Mouse (Mus musculus) stomach, embryonic 15.5 days (tissue): ENCODE measurements around the gene Hs3st5. TPM values are rescaled to one million over a fixed set of nuclear protein-coding genes. Genes with fewer than 3 reads are reported as not detected.

Experiments
- ATAC-seq: fragments of 200-750 bp; cut with Nextera tagmentation; 2 replicates; pipeline ENCODE4 v1.8.0; 2017; ENCODE audit warnings: low read depth, moderate number of reproducible peaks, moderate TSS enrichment; ENCODE audit not compliant: insufficient read depth, low FRiP score
- H3K27ac ChIP-seq: fragments of 300-500 bp; sonication (generic); 2 replicates; pipeline ENCODE4 v1.5.1; 2015; ENCODE audit warnings: mild to moderate bottlenecking, inconsistent platforms
- H3K27me3 ChIP-seq: fragments of 300-500 bp; sonication (generic); replicated peaks from 2 replicates; pipeline ENCODE4 v1.6.1; 2015; ENCODE audit warnings: inconsistent platforms
- H3K36me3 ChIP-seq: fragments of 300-500 bp; sonication (generic); 2 replicates; pipeline ENCODE4 v1.6.1; 2015; ENCODE audit warnings: inconsistent platforms
- H3K4me1 ChIP-seq: fragments of 300-500 bp; sonication (generic); 2 replicates; pipeline ENCODE4 v1.6.1; 2015; ENCODE audit warnings: inconsistent platforms
- H3K4me2 ChIP-seq: fragments of 300-500 bp; sonication (generic); 2 replicates; pipeline ENCODE4 v1.6.1; 2015; ENCODE audit warnings: mild to moderate bottlenecking, inconsistent platforms
- H3K4me3 ChIP-seq: fragments of 300-500 bp; sonication (generic); replicated peaks from 2 replicates; pipeline ENCODE4 v1.5.1; 2015; ENCODE audit warnings: inconsistent platforms
- H3K9ac ChIP-seq: fragments of 300-500 bp; sonication (generic); 2 replicates; pipeline ENCODE4 v1.6.1; 2015; ENCODE audit warnings: inconsistent platforms
- H3K9me3 ChIP-seq: fragments of 300-500 bp; sonication (generic); 2 replicates; pipeline ENCODE4 v1.6.1; 2016; ENCODE audit warnings: inconsistent platforms
- WGBS: fragments of 180-500 bp; shearing (Covaris S2); methylation state at CpG from one replicate; pipeline ENCODE4 v1.1.7; 2015; 5-methylcytosine and 5-hydroxymethylcytosine counted together
- polyA plus RNA-seq: library from polyadenylated mRNA; unstranded; fragments of >200 nt; fragmentation: Nextera tagmentation; extraction: Ambion mirVana; gene quantifications from 2 replicates; pipeline ENCODE4 v1.2.1, GENCODE M21; 2015

Gene Hs3st5
- 1.6 and 1.7 TPM in 2 replicates for polyA plus RNA-seq

DNA sequence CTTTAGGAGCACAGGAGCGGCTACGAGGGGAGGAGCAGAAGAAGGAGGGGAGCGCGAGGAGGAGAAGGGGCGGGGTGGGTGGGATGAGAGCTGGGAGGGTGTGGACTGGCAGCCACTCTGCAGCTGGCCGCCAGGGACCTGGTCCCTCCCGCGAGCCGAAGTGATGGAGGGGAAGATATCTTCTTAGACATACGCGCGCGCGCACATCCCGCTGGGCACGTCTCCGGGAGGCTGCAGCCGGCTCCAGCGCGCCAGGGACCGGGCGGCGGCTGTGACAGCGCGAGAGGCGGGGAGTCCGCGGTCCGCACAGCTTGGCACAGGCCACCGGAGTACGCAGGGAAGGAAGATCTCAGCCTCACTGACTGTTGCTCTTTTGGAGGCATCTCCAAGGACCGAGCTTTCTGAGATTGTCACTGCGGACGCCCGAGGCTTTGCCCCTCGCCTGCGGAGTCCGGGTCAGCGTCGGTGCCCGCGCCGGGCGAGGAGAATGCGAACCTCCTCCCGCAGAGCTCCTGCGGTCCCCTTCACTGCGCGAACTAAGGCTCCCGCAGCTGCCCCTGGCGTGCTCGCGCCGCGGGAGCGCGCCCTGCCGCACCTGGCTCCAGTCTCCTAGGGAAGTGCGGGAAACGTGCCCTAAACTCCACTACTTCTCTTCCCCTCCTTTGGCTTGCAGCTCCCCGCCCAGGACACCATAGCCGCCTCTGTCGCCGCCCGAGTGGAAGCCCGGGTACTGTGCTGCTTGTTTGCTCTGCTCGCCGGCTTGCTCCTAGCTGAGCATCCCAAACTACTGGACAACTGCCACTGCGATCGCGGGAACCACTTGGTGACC, at the start of gene Hs3st5:
Gene Hs3st5, plus strand, starts transcription at position 88 of the 829 bp plus-strand sequence.
- H3K27me3 ChIP-seq, result peaks cover 21% of the 10 kb centered on the region
- WGBS, result under 1% methylated on average over 68 of the region's 71 CpGs

DNA sequence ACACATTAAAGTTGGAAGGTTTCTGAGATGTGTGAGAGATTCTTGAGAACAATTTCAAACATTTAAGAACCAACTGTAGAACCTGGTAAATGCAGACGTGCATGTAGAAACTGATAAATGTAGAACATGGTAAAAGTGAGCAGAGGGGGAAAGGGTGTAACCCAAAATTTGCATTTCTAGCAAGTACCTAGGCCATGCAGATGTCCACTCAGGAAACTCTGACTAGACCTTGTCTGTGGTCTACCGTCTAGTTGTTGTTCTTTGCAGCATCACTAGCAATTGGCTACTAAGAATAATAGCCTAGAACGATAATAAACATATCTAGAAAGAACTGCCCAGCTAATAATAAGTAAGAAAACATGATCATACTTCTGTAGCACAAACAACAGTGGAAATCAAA, 38.0 kb upstream of the Hs3st5 start:
- Histone ChIP-seq H3K4me2 (no peak overlapping the region), H3K4me3 (no peak overlapping the region), H3K36me3 (no peaks in the 10 kb centered on the region), H3K27ac (no peak overlapping the region), H3K9me3 (no peaks in the 10 kb centered on the region), H3K4me1 (no peaks in the 10 kb centered on the region), H3K9ac (no peak overlapping the region), H3K27me3 (no peaks in the 10 kb centered on the region)
- 87% methylated on average over 3 of the region's 3 CpGs for WGBS
- ATAC-seq, result no peak

More for the DNA sequence above, at the start of gene Hs3st5:
- Histone ChIP-seq H3K27ac (no peak within 1 kb of the TSS), H3K9me3 (no peaks in the 10 kb centered on the region), H3K9ac (peak within 1 kb of the TSS; percentile 1; the same call in 1 of the 2 replicates), H3K4me2 (peak within 1 kb of the TSS; percentile 97), H3K4me1 (peaks cover 14% of the 10 kb centered on the region), H3K4me3 (peak within 1 kb of the TSS; percentile 51), H3K36me3 (no peaks in the 10 kb centered on the region)
- peak; percentile 82 for ATAC-seq

DNA sequence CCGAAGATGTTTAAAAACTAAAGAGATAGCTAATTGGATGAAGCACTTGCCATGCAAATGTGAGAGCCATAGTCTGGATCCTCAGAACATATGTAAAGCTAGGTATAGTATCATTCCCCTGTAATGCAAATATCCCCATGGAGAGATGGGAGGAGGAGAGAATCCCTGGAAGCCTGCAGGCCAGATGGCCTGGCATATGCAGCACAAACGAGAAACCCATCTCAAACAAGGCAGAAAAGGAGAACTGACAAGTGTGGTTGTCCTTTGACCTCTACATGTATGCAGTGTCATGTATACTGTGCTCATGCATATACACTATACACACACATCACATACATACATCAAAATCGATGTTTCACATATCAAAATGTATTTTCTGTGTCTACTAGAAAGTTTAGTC, 35.5 kb upstream of the Hs3st5 start:
- Histone ChIP-seq H3K27ac (no peak overlapping the region), H3K36me3 (no peaks in the 10 kb centered on the region), H3K4me1 (no peaks in the 10 kb centered on the region), H3K4me2 (no peak overlapping the region), H3K27me3 (no peaks in the 10 kb centered on the region), H3K4me3 (no peak overlapping the region), H3K9me3 (no peaks in the 10 kb centered on the region), H3K9ac (no peak overlapping the region)
- WGBS, result 59% methylated on average over 3 of the region's 3 CpGs
- no peak for ATAC-seq

DNA sequence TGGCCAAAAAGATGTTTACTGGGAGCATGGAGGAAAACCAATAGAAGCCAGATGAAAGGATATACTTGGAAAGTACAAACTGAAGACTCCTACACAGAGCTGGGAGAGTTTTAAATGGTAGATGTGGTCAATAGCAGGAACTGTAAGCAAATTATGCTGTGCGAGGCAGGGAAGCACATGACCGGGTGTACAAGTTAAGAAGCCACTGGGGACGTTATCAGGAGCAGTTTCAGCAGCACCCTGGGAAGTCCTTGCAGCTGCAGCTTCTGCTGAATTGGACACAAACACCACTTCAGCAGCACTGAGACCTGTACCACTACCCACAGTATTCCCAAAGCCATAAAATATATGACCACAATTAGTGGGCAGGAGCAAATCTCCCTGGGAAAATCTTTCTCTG, 31.8 kb upstream of the Hs3st5 start:
- Histone ChIP-seq H3K4me1 (no peaks in the 10 kb centered on the region), H3K9ac (no peak overlapping the region), H3K4me3 (no peak overlapping the region), H3K27ac (no peak overlapping the region), H3K27me3 (no peaks in the 10 kb centered on the region), H3K36me3 (no peaks in the 10 kb centered on the region), H3K4me2 (no peak overlapping the region), H3K9me3 (no peaks in the 10 kb centered on the region)
- no peak for ATAC-seq
- WGBS, result 54% methylated on average over 3 of the region's 3 CpGs

DNA sequence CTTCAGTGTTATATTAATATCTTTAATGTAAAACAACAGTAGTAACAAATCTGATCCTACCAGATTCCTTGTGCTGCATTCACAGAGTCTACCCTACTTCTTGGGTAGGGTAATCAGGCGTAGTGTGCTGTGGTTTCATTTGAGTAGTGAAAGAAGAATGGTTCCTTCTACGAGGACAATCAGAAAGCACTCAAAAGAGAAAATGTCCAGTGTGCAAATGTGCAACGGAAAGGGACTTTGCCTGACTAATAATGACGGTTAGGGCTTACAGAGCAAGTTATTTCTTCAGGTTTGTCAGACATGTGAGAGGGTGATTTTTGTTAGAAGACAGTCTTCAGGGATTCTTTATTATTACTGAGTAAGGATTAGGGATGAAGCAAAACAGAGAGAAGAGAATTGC, 29.1 kb upstream of the Hs3st5 start:
- no peak overlapping the region for H3K27ac ChIP-seq
- no peaks in the 10 kb centered on the region for H3K27me3 ChIP-seq
- no peaks in the 10 kb centered on the region for H3K9me3 ChIP-seq
- H3K9ac ChIP-seq, result no peak overlapping the region
- H3K4me3 ChIP-seq, result no peak overlapping the region
- WGBS, result 79% methylated on average over 4 of the region's 4 CpGs
- no peak overlapping the region for H3K4me2 ChIP-seq
- no peak for ATAC-seq
- H3K36me3 ChIP-seq, result no peaks in the 10 kb centered on the region
- no peaks in the 10 kb centered on the region for H3K4me1 ChIP-seq

DNA sequence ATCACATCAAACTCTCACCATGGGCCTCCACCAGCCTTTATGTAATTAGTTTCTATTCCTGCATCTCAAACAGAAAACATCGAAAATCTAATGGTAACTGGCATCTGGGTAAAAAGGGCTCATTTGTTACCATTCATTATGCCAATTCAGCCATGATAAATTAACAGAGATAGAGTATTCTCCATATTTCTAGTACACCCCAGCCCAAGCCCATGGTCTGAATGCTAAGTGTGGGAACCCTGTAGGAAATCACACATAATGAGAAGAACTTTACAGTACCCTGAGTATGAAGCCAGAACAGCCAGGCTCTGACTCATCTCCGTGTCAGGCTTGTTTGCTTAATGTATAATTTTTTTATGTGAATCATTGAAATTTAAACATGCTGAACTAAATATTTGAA, 23.3 kb upstream of the Hs3st5 start:
- H3K9me3 ChIP-seq, result no peaks in the 10 kb centered on the region
- no peaks in the 10 kb centered on the region for H3K36me3 ChIP-seq
- no peaks in the 10 kb centered on the region for H3K4me1 ChIP-seq
- H3K4me2 ChIP-seq, result no peak overlapping the region
- H3K27me3 ChIP-seq, result no peaks in the 10 kb centered on the region
- H3K4me3 ChIP-seq, result no peak overlapping the region
- 42% methylated on average over 2 of the region's 2 CpGs for WGBS
- no peak for ATAC-seq
- no peak overlapping the region for H3K27ac ChIP-seq
- no peak overlapping the region for H3K9ac ChIP-seq

DNA sequence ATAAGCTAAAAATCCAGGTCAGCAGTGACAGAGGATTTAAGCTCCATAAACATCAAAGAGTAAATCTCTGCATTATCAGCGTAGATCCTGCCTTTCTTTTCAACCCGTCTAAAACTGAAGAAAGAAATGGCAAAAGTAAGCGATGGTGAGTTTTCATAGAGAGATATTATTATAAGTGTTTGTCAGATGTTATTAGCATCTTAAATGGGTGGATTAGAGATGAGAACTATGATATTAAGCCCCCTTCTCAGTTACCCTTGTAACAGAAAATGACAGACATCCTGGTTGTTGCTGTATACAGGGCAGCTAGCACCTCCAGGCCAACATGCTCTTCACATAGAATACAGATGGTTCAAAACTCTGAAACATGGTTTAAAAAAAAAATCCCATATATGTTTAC, 22.6 kb upstream of the Hs3st5 start:
- no peaks in the 10 kb centered on the region for H3K36me3 ChIP-seq
- no peak overlapping the region for H3K4me2 ChIP-seq
- no peak overlapping the region for H3K9ac ChIP-seq
- ATAC-seq, result no peak
- WGBS, result 44% methylated on average over 3 of the region's 3 CpGs
- H3K9me3 ChIP-seq, result no peaks in the 10 kb centered on the region
- H3K4me1 ChIP-seq, result no peaks in the 10 kb centered on the region
- no peak overlapping the region for H3K27ac ChIP-seq
- H3K27me3 ChIP-seq, result no peaks in the 10 kb centered on the region
- no peak overlapping the region for H3K4me3 ChIP-seq

DNA sequence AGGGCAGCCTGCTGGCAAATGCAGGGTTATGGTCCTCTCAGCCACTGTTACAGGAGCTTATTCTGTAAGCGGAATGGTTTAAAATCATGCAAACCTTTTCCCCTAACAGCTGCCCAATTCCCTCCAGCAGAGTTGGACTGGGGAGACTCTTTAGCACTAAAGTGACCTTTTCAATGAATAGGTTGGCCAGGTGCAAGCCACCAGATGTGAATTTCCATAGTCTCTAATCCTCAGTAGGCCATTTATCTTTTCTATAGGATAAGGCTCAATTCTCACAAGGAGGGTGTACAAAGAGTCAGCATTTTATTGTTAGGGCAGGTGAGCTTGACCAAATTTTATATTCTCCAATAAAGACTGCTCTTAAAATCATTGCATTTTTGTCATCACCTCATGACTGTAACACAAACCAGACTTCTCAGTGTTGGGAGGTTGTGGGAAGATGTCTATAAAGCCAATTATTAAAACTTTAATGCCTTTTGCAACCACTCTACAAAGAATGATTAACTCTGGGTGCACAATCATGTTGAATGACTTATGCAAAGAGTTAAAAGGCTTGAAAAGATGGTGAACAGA, 21.8 kb upstream of the Hs3st5 start:
- H3K4me3 ChIP-seq, result no peak overlapping the region
- H3K27ac ChIP-seq, result no peak overlapping the region
- no peak overlapping the region for H3K4me2 ChIP-seq
- WGBS, result 76% methylated on average over 1 of the region's 1 CpGs
- no peaks in the 10 kb centered on the region for H3K27me3 ChIP-seq
- ATAC-seq, result no peak
- no peaks in the 10 kb centered on the region for H3K4me1 ChIP-seq
- H3K36me3 ChIP-seq, result no peaks in the 10 kb centered on the region
- H3K9ac ChIP-seq, result no peak overlapping the region
- H3K9me3 ChIP-seq, result no peaks in the 10 kb centered on the region

DNA sequence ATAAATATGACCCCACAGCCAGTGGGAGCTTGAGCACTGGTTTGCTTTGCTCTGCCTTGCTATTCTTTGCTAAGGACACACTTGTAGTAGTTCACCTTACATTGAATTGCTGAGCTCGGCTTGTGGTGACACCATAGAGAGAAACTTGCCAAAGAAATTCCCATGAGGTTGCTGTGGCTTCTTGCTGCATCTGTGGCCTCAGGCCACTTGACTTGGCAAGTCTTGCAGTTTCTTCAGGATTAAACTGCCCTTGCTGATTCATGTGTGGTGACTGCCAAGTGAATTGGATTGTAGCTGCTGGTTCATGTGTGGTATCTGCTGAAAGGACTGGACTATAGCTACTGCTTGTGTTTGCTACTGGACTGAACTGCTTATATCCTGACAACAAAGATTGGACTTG, 13.0 kb upstream of the Hs3st5 start:
- Histone ChIP-seq H3K9me3 (no peaks in the 10 kb centered on the region), H3K27ac (no peak overlapping the region), H3K4me2 (no peak overlapping the region), H3K36me3 (no peaks in the 10 kb centered on the region), H3K4me1 (no peaks in the 10 kb centered on the region), H3K4me3 (no peak overlapping the region), H3K27me3 (no peaks in the 10 kb centered on the region), H3K9ac (no peak overlapping the region)
- no peak for ATAC-seq
- WGBS, result 70% methylated on average over 1 of the region's 1 CpGs

DNA sequence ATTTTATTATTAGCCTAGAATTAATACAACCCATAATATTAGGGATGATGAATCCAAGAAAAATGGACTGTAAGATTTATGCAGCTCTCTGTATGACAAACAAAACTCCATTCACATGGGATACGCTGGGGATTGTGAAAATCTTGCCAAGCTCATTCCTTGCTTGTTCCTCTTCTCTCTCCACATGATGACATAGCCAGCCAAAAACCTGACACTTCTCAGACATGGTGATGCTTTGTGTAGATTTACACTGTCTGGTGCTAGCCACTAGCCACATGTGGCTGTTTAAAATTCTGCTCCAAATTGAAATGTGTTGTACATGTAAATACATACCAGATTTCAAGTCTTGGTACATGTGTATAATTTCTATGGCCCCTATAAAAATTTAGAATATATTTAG, 6.9 kb upstream of the Hs3st5 start:
- WGBS, result 57% methylated on average over 1 of the region's 1 CpGs
- Histone ChIP-seq H3K27ac (no peak overlapping the region), H3K36me3 (no peaks in the 10 kb centered on the region)

DNA sequence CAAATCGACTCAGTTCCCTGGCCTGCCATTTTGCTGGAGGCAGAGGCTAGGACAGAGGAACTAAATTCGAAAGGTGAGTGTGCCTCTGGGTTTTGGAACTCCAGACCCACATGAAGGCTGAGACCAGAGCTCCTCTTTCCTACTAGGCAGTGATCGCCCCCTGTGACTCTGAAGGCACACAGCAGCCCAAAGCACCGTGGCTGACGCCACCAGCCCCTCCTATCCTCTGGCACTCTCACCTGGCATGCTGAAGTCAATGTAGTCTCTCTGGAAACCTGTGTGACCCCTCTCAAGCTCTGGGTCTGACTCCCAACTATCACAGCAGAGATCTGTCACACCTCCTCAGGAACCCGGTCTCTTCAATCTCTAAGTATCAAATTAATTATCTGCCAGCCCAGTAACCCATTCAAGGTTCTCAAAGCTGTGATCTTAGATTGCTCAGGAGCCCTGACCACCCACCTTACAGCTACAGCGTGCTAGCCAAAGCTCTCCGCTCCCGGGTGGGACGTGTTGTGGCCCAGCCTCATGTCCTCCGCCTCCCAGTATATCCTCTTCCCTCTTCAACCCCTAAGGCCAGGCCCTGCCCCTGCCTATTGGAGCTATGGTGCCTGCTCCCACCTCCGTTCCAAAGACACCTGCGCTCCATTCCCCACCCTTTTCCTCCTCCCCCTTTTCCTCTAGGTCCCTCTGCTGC, 434 bp upstream of the Hs3st5 start:
- no peak for ATAC-seq
- Histone ChIP-seq H3K36me3 (no peaks in the 10 kb centered on the region), H3K27ac (no peak overlapping the region), H3K9me3 (no peaks in the 10 kb centered on the region), H3K4me2 (peak overlapping the region; percentile 97), H3K27me3 (peaks cover 21% of the 10 kb centered on the region), H3K9ac (no peak overlapping the region), H3K4me3 (peak overlapping the region; percentile 51), H3K4me1 (peaks cover 14% of the 10 kb centered on the region)
- 12% methylated on average over 13 of the region's 13 CpGs for WGBS

More for the DNA sequence above, 6.9 kb upstream of the Hs3st5 start:
- no peaks in the 10 kb centered on the region for H3K4me1 ChIP-seq
- no peaks in the 10 kb centered on the region for H3K9me3 ChIP-seq
- no peak overlapping the region for H3K4me3 ChIP-seq
- H3K27me3 ChIP-seq, result no peaks in the 10 kb centered on the region
- H3K9ac ChIP-seq, result no peak overlapping the region
- ATAC-seq, result no peak
- H3K4me2 ChIP-seq, result no peak overlapping the region

DNA sequence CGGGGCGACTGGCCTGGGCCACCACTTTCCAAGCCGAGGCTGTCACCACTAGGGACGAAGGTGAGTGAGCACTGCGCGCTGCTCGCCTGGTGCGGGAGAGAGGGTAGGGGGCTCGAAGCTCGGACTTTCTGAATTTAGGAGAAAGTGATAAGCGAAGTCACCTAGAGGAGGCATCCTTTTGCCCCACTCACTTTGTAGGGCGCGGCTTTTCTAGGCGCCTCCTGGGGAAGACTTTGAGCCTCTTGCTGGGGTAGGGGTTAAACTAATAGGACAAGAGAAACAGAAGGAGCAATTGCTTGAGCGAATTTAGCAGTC, 899 bp downstream of the Hs3st5 start:
- Histone ChIP-seq H3K4me3 (peak overlapping the region; percentile 51), H3K27ac (no peak overlapping the region), H3K4me1 (peaks cover 14% of the 10 kb centered on the region), H3K4me2 (peak overlapping the region; percentile 97), H3K27me3 (peaks cover 21% of the 10 kb centered on the region), H3K9me3 (no peaks in the 10 kb centered on the region), H3K36me3 (no peaks in the 10 kb centered on the region), H3K9ac (no peak overlapping the region; the same call in 1 of the 2 replicates)
- 0% methylated on average over 15 of the region's 15 CpGs for WGBS
- no peak for ATAC-seq
